Mouse (Mus musculus): Measurements from ENCODE around the gene Gnptab.

Gene Gnptab

GRCm38 (mm10) chr10:88409751-88410150, 30.8 kb downstream of the Gnptab start:
- no peak for DNase-seq (ENCODE audit: inconsistent age in 2 of 2, low spot score in 1 of 2)

DNA sequence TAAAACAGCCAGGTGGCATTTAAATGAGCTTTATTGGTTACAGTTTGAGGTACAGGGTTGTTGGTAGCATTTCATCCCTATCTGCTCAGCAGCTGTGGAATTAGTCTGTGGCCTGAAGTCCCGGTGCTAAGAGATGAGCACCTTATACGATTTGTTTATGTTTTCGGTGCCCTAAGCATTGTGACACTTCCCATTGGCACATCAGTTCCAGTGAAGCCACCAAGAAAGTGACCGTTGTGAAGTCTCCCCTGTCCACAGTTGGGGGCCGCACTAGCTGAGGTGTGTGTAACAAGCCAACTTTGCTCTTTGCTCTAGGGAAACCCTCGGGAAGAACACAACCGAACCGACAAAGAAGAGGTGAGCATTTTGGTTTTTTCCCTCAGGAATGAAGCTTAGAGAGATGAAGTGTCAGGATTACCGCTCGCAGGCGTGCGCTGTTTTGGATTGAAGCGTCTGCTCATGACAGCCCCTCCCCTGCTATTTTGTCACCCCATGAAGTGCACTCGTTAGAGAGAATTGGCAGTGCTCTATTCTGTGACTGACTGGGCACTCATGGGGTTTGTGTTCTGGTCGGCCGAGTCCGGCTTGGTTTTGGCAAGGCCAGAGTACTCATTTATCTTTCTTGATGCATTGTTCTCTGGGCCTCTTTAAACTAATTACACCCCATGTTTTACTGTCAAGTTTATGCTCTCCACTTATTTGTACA, 33.5 kb downstream of the Gnptab start:
- DNase-seq (ENCODE audit: inconsistent age in 2 of 2, low spot score in 1 of 2): no peak

GRCm38 (mm10) chr10:88417686-88418085, 38.8 kb downstream of the Gnptab start:
- no peak for DNase-seq (ENCODE audit: inconsistent age in 2 of 2, low spot score in 1 of 2)

DNA sequence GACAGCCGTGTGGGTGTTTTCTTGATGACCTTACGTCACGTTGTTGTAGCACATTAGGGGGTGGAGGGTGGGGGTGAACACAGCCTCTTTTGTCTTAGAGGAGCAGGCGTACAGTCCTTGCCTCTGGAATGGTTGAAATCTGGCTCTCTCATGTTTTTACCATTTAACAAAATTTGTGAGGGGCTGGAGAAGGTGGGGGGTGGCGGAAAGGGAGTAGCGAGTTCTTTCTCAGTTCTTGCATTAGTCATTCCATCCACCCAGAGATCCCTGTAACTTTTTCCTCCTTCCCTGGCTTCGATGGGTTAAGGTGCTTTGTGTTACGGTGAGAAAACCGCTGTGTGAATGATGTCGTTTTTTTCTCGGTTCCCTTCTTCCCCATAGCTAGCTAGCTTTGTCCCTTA, 41.2 kb downstream of the Gnptab start:
- DNase-seq (ENCODE audit: inconsistent age in 2 of 2, low spot score in 1 of 2): no peak

GRCm38 (mm10) chr10:88420655-88421435, 41.9 kb downstream of the Gnptab start:
- DNase-seq (ENCODE audit: inconsistent age in 2 of 2, low spot score in 1 of 2): no peak

- peak; percentile 48 to 82 for DNase-seq (ENCODE audit: inconsistent age in 2 of 2, low spot score in 1 of 2)
Measured at GRCm38 (mm10) chr10:88426158-88426816, 47.4 kb downstream of the Gnptab start.

- peak in 1 of 2 experiments; percentile 33 for DNase-seq (ENCODE audit: inconsistent age in 2 of 2, low spot score in 1 of 2)
Measured at GRCm38 (mm10) chr10:88426896-88427295, 48.0 kb downstream of the Gnptab start.

- no peak for DNase-seq (ENCODE audit: inconsistent age in 2 of 2, low spot score in 1 of 2)
Measured at GRCm38 (mm10) chr10:88427998-88428397, 49.1 kb downstream of the Gnptab start.

- DNase-seq (ENCODE audit: inconsistent age in 2 of 2, low spot score in 1 of 2): no peak
Measured at GRCm38 (mm10) chr10:88441224-88441623, 62.3 kb downstream of the Gnptab start.

GRCm38 (mm10) chr10:88451221-88451620, 72.3 kb downstream of the Gnptab start:
- DNase-seq (ENCODE audit: inconsistent age in 2 of 2, low spot score in 1 of 2): peak in 1 of 2 experiments; percentile 72

- DNase-seq (ENCODE audit: inconsistent age in 2 of 2, low spot score in 1 of 2): no peak
Measured at GRCm38 (mm10) chr10:88451990-88452389, 73.1 kb downstream of the Gnptab start.

DNA sequence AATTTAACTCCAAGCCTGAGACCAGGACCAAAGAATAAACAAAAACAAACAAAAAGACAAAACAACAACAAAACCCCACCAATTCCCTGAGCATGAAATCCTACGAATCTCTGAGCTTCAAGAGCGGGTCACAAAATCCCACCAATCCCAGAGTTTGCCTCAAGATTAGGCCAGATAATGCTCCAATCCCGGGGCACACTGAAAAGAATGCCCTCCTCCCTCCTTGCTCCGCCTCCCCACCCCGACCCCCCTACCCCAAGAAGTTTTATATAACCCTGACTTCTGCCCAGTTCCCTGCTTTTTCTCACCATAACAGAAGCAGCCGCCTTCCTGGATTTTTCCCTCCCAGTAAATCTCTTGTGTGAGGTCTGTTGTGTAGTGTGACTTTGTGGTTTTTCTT, 78.9 kb downstream of the Gnptab start:
- DNase-seq (ENCODE audit: inconsistent age in 2 of 2, low spot score in 1 of 2): no peak

- no peak for DNase-seq (ENCODE audit: inconsistent age in 2 of 2, low spot score in 1 of 2)
Measured at GRCm38 (mm10) chr10:88459502-88459992, 80.6 kb downstream of the Gnptab start, which contains the start of gene Sycp3. Sycp3 (plus strand) TSS chr10:88459569.

DNA sequence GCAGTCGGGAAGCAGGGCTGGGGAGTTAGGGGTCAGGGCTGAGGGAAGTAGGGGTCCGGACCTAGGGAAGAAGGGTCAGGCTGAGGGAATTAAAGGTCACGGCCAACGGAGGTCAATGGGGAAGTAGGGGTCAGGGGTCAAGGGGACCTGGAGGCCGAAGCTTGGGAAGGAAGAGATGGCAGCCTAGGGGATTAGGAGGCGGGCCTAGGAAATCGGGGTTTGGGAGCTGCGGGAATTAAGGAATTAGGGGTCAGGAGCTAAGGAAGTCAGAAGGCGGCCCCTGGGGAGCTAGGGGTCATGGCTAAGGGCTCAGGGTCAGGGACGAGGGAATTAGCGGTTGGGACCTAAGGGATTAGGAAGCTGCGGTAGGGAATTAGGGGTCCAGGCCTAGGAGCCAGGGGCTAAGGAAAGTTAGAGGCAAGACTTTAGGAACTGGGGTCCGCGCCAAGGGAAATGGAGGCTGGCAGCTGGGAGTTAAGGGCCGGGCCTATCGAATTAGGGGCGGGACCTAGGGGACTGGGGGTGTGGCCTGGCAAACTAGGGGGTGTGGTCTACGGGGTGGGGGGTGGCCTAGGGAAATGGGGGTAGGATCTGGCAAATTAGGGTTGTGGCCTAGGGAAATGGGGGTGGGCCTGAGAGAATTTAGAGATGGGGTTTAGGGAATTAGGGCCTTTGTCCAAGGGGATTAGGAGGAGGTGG, 81.3 kb downstream of the Gnptab start:
- no peak for DNase-seq (ENCODE audit: inconsistent age in 2 of 2, low spot score in 1 of 2)

GRCm38 (mm10) chr10:88482866-88483265, 103.9 kb downstream of the Gnptab start:
- peak in 1 of 2 experiments; percentile 13 for DNase-seq (ENCODE audit: inconsistent age in 2 of 2, low spot score in 1 of 2)

- no peak for DNase-seq (ENCODE audit: inconsistent age in 2 of 2, low spot score in 1 of 2)
Measured at GRCm38 (mm10) chr10:88488629-88489028, 109.7 kb downstream of the Gnptab start.

DNA sequence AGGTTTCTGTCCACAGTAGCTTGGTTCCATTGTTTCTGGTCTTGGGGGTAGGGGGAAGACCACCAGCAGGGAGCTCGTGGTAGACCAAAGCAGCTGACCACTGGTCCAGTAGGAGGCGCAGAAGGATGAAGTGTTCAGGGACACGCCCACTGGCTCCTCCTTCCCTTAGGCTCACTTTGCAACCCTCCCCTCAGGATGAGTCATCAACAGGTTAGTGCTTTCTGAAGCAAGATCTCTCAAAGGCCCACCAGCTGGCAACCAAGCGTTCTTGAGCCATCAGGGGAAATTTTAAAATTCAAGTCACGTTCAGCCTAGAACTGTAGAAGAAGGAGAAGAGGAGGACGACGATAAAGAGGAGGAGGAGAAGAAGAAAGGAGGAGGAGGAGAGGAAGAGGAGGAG, 112.7 kb downstream of the Gnptab start:
- peak in 1 of 2 experiments; percentile 23 for DNase-seq (ENCODE audit: inconsistent age in 2 of 2, low spot score in 1 of 2)

- peak in 1 of 2 experiments; percentile 22 for DNase-seq (ENCODE audit: inconsistent age in 2 of 2, low spot score in 1 of 2)
Measured at GRCm38 (mm10) chr10:88492658-88493057, 113.7 kb downstream of the Gnptab start.

DNA sequence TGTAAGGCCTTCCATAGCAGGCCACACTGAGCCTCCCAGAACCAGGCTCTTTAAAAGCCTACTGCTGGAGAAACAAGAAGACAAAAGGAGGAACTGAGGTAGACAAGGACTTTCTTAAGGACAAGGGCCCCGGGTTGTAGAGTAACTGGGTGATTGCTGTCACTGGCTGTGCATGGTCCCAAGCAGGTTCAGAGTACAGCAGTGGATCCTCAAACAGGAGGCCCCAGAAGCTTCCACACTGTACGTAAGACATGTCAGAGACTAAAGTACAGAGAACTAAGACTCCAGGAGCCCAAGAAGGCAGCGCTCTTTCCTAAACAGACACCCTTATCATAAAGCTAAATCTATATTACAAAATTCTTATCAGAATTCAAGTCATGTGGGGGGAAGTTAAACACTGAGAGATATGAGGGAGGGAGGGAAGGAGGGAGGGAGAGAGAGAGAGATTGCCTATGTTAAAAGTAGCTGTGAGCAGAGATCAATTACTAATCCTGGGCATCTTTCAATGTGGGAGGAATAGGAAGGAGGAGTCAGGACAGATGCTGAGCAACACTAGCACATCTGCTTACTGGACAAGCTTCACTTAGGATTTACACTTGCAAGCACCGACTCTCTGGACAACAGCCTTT, 116.1 kb downstream of the Gnptab start:
- DNase-seq (ENCODE audit: inconsistent age in 2 of 2, low spot score in 1 of 2): peak in 1 of 2 experiments; percentile 18
